Mouse (Mus musculus) liver, postnatal 0 days (tissue): ENCODE results near the gene Acads. TPM values are rescaled to one million over a fixed set of nuclear protein-coding genes. Genes with fewer than 3 reads are reported as not detected.
A peak's percentile ranks its signal among the peaks of the same experiment; 100 is the strongest.
"Not testable (repeated sequence)": the region's sequence is repeated elsewhere in the genome, so short reads cannot be mapped to it uniquely, and the experiment has no call there.

Experiments used
- ATAC-seq: fragments of 200-750 bp; cut with Nextera tagmentation; 2 replicates; pipeline ENCODE4 v1.8.0; 2017; ENCODE audit warnings: mild to moderate bottlenecking, moderate library complexity
- DNase-seq: peaks from one replicate; pipeline ENCODE4 v3.0.0-alpha.2; 2016
- H3K27ac ChIP-seq: fragments of 300-500 bp; sonication (generic); 2 replicates; pipeline ENCODE4 v1.5.1; 2014; ENCODE audit warnings: antibody characterized with exemption, moderate library complexity, mild to moderate bottlenecking, low read depth
- H3K27me3 ChIP-seq: fragments of 300-500 bp; sonication (generic); 2 replicates; pipeline ENCODE4 v1.6.1; 2014; ENCODE audit warnings: low read length, control low read depth, mixed read lengths; ENCODE audit not compliant: insufficient read depth
- H3K36me3 ChIP-seq: fragments of 300-500 bp; sonication (generic); replicated peaks from 2 replicates; pipeline ENCODE4 v1.6.1; 2014; ENCODE audit warnings: mild to moderate bottlenecking, control low read depth, low read length, moderate library complexity, mixed read lengths; ENCODE audit not compliant: insufficient read depth
- H3K4me1 ChIP-seq: fragments of 300-500 bp; sonication (generic); 2 replicates; pipeline ENCODE4 v1.6.1; 2014; ENCODE audit warnings: antibody characterized with exemption, mild to moderate bottlenecking, control low read depth; ENCODE audit not compliant: insufficient read depth
- H3K4me2 ChIP-seq: fragments of 300-500 bp; sonication (generic); 2 replicates; pipeline ENCODE4 v1.6.1; 2014; ENCODE audit warnings: low read depth, mild to moderate bottlenecking, low read length, moderate library complexity, mixed read lengths
- H3K4me3 ChIP-seq: fragments of 300-500 bp; sonication (generic); 2 replicates; pipeline ENCODE4 v1.5.1; 2014; ENCODE audit warnings: low read depth, low read length
- H3K9ac ChIP-seq: fragments of 300-500 bp; sonication (generic); replicated peaks from 2 replicates; pipeline ENCODE4 v1.6.1; 2014; ENCODE audit warnings: mild to moderate bottlenecking, moderate library complexity
- H3K9me3 ChIP-seq: fragments of 300-500 bp; sonication (generic); 2 replicates; pipeline ENCODE4 v1.6.1; 2016; ENCODE audit warnings: mild to moderate bottlenecking, control low read depth, low read length, mixed read lengths
- CTCF ChIP-seq: sonication (generic); IDR thresholded peaks from 2 replicates; pipeline ENCODE4 v1.5.1; 2016; ENCODE audit warnings: antibody characterized with exemption, low read depth
- EP300 ChIP-seq: IDR thresholded peaks from 2 replicates; pipeline ENCODE4 v1.6.1; 2016; ENCODE audit warnings: antibody characterized with exemption, low read depth, mild to moderate bottlenecking
- WGBS: fragments of 180-500 bp; shearing (Covaris S2); extraction: QIAGEN DNeasy Blood & Tissue Kit; methylation state at CpG from one replicate; pipeline ENCODE4 v1.1.7; 2014; ENCODE audit not compliant: insufficient replicate concordance; 5-methylcytosine and 5-hydroxymethylcytosine counted together
- polyA plus RNA-seq: library from polyadenylated mRNA; unstranded; fragments of >200 nt; fragmentation: Nextera tagmentation; extraction: Ambion mirVana; gene quantifications from 2 replicates; pipeline ENCODE4 v1.2.1, GENCODE M21; 2015

Gene Acads
- polyA plus RNA-seq, 1 experiment from 2014 or later, result 93.4 TPM

DNA sequence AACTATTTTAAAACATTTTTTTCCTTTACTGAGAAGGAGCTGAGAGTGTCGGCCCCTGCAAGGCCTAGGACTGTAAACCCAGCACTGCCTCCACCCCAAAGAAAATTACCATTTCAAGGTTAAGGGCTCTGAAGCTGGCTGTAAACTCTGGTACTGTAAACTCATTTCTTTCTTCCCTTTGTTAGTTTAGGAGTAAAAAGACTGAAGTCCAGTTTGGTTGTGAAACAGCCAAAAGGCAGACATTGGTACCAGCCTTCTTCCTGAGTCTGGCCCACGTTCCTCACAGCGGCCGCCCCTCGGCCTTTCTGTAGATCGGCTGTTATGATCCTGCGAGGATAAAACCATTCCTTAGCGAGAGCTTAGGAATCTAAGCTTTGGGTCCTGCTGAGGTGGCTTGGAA lies 4.6 kb downstream of the Acads start:
- no peaks in the 10 kb centered on the region for H3K9me3 ChIP-seq
- ATAC-seq (no peak), DNase-seq (no peak)
- H3K9ac ChIP-seq, result no peak overlapping the region
- TF ChIP-seq CTCF (no peak), EP300 (no peak)
- 80% methylated on average over 8 of the region's 8 CpGs for WGBS
- no peak overlapping the region for H3K27ac ChIP-seq
- H3K36me3 ChIP-seq, result peaks cover 16% of the 10 kb centered on the region
- no peak overlapping the region for H3K4me2 ChIP-seq
- H3K27me3 ChIP-seq, result no peaks in the 10 kb centered on the region
- no peak overlapping the region for H3K4me3 ChIP-seq
- H3K4me1 ChIP-seq, result peaks cover 7% of the 10 kb centered on the region

DNA sequence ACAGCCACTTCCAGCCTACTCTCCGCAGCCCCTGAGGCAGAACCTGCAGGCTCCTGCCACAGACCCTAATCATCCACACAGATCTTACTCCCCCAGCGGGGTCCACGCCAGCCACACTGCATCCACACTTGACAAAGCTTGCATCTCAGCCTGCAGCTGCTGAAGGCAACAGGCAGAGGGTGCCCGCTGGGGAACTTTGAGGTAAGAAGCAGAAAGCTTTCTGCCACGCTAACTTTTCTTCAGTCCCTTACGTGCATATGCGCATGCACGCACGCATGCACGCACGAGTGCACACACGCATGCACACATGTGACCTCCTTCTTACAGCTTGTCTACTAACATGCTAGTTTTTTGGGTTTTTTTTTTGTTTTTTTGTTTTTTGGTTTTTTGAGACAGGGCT lies 5.9 kb downstream of the Acads start:
- no peaks in the 10 kb centered on the region for H3K9me3 ChIP-seq
- TF ChIP-seq EP300, result no peak
- no peak for TF ChIP-seq CTCF
- 89% methylated on average over 12 of the region's 12 CpGs for WGBS

DNA sequence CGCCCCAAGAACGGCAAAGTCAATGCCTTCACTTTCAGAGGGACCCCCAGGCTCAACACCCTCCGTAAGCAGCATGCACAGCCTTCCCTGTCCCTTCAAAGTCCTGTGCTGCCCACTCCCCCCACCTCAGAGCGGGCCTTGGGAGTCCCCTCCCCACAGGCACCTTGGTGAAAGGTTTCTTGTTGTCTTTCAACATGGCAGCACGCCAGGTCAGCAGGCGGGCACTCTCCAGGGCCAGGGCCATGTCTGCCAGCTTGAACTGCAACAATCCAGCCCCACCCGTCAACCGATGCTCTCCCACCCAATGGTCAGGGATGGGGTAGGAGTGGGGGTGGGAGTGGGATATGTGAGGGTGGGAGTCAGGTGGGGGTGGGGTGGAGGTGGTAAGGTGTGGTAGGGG lies 8.0 kb downstream of the Acads start:
- Histone ChIP-seq H3K27ac (no peak overlapping the region), H3K36me3 (peaks cover 11% of the 10 kb centered on the region; the same call in 1 of the 2 replicates), H3K4me1 (no peaks in the 10 kb centered on the region), H3K4me2 (no peak overlapping the region), H3K9ac (no peak overlapping the region), H3K4me3 (no peak overlapping the region), H3K9me3 (no peaks in the 10 kb centered on the region), H3K27me3 (no peaks in the 10 kb centered on the region)
- WGBS, result 94% methylated on average over 8 of the region's 8 CpGs
- no peak for ATAC-seq
- peak; percentile 19 for DNase-seq
- no peak for TF ChIP-seq EP300
- TF ChIP-seq CTCF, result no peak

More for the DNA sequence above, 5.9 kb downstream of the Acads start:
- no peak for ATAC-seq
- Histone ChIP-seq H3K27ac (no peak overlapping the region), H3K27me3 (no peaks in the 10 kb centered on the region), H3K4me1 (peaks cover under 1% of the 10 kb centered on the region; the same call in 1 of the 2 replicates), H3K36me3 (peaks cover 16% of the 10 kb centered on the region), H3K9ac (no peak overlapping the region), H3K4me2 (no peak overlapping the region), H3K4me3 (no peak overlapping the region)
- no peak for DNase-seq

DNA sequence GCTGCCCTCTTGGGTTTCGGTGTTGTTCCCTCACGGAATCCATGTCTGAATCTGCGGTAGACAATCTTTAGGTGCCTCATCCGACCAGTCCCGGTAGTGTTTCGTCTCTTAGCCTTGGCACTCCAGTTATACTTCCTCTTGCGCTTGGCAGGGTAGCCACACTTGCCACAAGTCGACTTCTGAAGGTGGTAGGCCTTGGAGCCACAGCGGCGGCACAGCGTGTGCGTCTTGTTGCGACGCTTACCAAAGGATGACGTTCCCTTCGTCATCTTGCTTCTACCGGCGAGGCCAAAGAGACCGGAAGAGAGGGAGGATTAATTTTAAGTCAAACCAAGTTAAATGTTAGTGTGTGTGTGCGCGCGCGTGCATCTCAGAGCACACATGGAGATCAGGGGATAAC lies 15.9 kb downstream of the Acads start:
- H3K27ac ChIP-seq, H3K9ac ChIP-seq, H3K4me2 ChIP-seq, ATAC-seq, H3K9me3 ChIP-seq, DNase-seq, H3K27me3 ChIP-seq, H3K4me3 ChIP-seq: not testable (repeated sequence)
- Histone ChIP-seq H3K4me1 (peaks cover 13% of the 10 kb centered on the region), H3K36me3 (peaks cover 16% of the 10 kb centered on the region)
- WGBS, result 94% methylated on average over 23 of the region's 23 CpGs

DNA sequence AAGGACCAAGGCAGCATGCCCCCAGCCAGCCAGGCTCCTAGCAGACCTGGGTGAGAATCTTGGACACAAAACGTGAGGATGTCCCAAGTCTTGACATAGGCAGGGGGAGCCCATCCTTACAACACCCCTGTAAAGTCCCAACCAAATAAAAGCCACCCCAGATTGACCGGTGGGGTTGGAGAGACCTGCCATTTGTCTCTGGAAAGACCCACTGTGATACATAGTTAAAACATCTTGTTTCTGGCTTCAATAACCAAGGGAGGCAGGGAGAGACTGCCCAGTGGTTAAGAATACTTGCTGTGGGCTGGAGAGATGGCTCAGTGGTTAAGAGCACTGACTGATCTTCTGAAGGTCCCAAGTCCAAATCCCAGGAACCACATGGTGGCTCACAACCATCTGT lies 16.9 kb downstream of the Acads start:
- H3K36me3 ChIP-seq, result peaks cover 25% of the 10 kb centered on the region

DNA sequence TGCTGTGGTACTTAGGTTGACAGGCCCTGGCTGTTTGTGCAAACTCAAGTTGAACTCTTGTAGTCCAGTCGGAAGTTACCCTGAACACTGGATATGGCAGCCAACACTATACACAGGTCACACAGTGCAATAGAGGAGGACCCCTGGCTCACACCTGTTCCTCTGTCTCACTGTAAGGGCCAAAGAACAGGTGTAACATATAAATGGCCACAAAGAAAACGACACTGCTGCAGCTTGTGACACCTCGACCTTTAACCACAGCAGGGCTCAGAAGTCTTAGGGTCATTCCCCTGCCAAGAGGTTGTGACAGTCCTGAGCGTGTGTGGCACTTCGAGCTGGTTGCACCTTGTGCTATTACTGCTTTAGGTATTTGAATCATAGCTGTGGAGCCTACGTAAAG lies 18.7 kb downstream of the Acads start:
- DNase-seq, result no peak
- H3K9ac ChIP-seq, result no peak overlapping the region
- H3K36me3 ChIP-seq, result peaks cover 43% of the 10 kb centered on the region
- no peak for TF ChIP-seq EP300
- no peak for TF ChIP-seq CTCF
- H3K9me3 ChIP-seq, result no peaks in the 10 kb centered on the region
- H3K27me3 ChIP-seq, result no peaks in the 10 kb centered on the region
- peak overlapping the region; percentile 75 for H3K27ac ChIP-seq
- 61% methylated on average over 6 of the region's 6 CpGs for WGBS
- H3K4me1 ChIP-seq, result peaks cover 13% of the 10 kb centered on the region
- ATAC-seq, result peak; percentile 77
- H3K4me3 ChIP-seq, result no peak overlapping the region
- no peak overlapping the region for H3K4me2 ChIP-seq

More for the DNA sequence above, 16.9 kb downstream of the Acads start:
- Histone ChIP-seq H3K9ac (no peak overlapping the region), H3K9me3 (no peaks in the 10 kb centered on the region), H3K27ac (no peak overlapping the region), H3K4me2 (no peak overlapping the region), H3K4me1 (peaks cover 13% of the 10 kb centered on the region), H3K27me3 (no peaks in the 10 kb centered on the region), H3K4me3 (no peak overlapping the region)
- 88% methylated on average over 2 of the region's 2 CpGs for WGBS
- TF ChIP-seq EP300 (no peak), CTCF (no peak)
- no peak for DNase-seq
- no peak for ATAC-seq

DNA sequence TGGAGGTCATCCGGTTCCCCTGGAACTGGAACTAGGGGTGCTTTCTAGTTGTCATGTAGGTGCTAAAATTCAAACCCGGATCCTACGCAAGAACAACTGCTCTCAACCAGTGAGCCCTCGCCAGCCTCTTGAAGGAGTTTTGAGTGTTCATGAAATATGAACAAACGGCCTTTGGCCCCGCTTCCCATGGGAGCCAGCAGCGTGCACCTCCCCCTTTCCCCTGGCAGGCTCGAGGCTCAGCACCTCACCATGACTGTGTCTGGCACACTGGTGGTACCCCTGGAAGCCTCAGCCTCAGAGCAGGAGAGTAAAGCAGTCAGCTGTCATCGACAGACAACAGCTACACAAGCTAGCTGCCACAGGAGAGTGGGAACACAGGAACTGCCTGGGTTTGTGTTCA lies 19.2 kb downstream of the Acads start:
- WGBS, result 78% methylated on average over 9 of the region's 9 CpGs
- H3K9me3 ChIP-seq, result no peaks in the 10 kb centered on the region
- H3K27me3 ChIP-seq, result no peaks in the 10 kb centered on the region
- H3K4me2 ChIP-seq, result no peak overlapping the region
- H3K4me1 ChIP-seq, result peaks cover 13% of the 10 kb centered on the region
- H3K4me3 ChIP-seq, result no peak overlapping the region
- ATAC-seq, result peak; percentile 30; the same call in 1 of the 2 replicates
- no peak overlapping the region for H3K9ac ChIP-seq
- DNase-seq, result no peak
- no peak for TF ChIP-seq CTCF
- no peak for TF ChIP-seq EP300
- H3K36me3 ChIP-seq, result peaks cover 48% of the 10 kb centered on the region
- H3K27ac ChIP-seq, result peak overlapping the region; percentile 75
